Mouse (Mus musculus) gastrocnemius, adult 2 months (tissue): Measurements from ENCODE around the gene Olfr982. TPM values are rescaled to one million over a fixed set of nuclear protein-coding genes. Genes with fewer than 3 reads are reported as not detected.
A peak's percentile ranks its signal among the peaks of the same experiment; 100 is the strongest.

Source experiments
- DNase-seq: peaks from one replicate; pipeline ENCODE4 v3.0.0; 2022
- H3K27ac ChIP-seq: fragments of 200-600 bp; 2 replicates; pipeline ENCODE4 v1.8.1; 2022; ENCODE audit warnings: mild to moderate bottlenecking
- H3K4me3 ChIP-seq: fragments of 200-600 bp; 2 replicates; pipeline ENCODE4 v1.8.1; 2022; ENCODE audit warnings: mild to moderate bottlenecking, moderate library complexity
- CTCF ChIP-seq: fragments of 200-600 bp; IDR thresholded peaks from 2 replicates; pipeline ENCODE4 v1.8.1; 2022; ENCODE audit warnings: antibody characterized with exemption, mild to moderate bottlenecking, moderate library complexity
- intact Hi-C: fragments of 180-260 bp; cut with DNase I; formaldehyde crosslinking; loops from one replicate; pipeline ENCODE4 v1.15.1; 2025
- long read RNA-seq, 2 experiments: library from polyadenylated mRNA; stranded (forward); transcript quantifications; one replicate each; pipeline ENCODE4 v2.0.0; 2021
- total RNA-seq, 2 experiments: library from RNA; stranded (reverse); gene quantifications; 2 replicates each; pipeline ENCODE4 v1.2.3; 2021

Olfr982 gene
- not detected for total RNA-seq
- long read RNA-seq, experiment 1, result 0 reads
- long read RNA-seq, experiment 2, result 0 reads

DNA sequence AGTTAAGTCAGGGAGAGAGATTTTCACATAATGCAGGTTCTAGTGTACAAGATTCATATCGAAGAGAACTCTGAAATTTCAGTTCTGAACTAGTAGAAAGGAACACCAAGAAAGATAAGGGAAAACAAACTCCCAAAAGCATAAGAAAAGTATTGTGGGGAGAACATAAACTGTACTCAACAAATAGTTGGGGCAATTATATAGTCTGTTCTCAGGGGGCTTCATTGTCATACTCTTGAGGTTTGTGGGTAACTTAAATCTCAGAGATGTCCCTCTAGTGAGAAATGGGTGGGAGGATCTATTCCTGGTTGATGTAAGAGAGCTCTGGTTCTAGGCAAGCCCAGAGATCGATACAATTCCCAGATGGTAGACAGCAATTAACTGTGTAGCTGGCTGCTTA, at the start of gene Olfr982:
Gene Olfr982, plus strand, starts transcription at position 301 of the 400 bp plus-strand sequence.
- TF ChIP-seq CTCF, result no peak

GRCm38 (mm10) chr9:40050138-40050537, 23.5 kb upstream of the Olfr982 start:
- DNase-seq, result no peak
- Histone ChIP-seq H3K27ac (no peak overlapping the region), H3K4me3 (no peak overlapping the region)
- intact Hi-C loops, result no loop called here
- no peak for TF ChIP-seq CTCF

More for the DNA sequence above, at the start of gene Olfr982:
- DNase-seq, result no peak
- Histone ChIP-seq H3K4me3 (no peak within 1 kb of the TSS), H3K27ac (no peak within 1 kb of the TSS)
- intact Hi-C loops, result no loop called here

GRCm38 (mm10) chr9:40093495-40093894, 19.9 kb downstream of the Olfr982 start, which contains the start of gene Olfr983:
Olfr983 (minus strand) TSS chr9:40093595.
- TF ChIP-seq CTCF, result no peak

GRCm38 (mm10) chr9:40094769-40095168, 21.1 kb downstream of the Olfr982 start:
- intact Hi-C loops, result no loop called here
- DNase-seq, result no peak
- Histone ChIP-seq H3K27ac (no peak overlapping the region), H3K4me3 (no peak overlapping the region)
- no peak for TF ChIP-seq CTCF

More at GRCm38 (mm10) chr9:40093495-40093894, 19.9 kb downstream of the Olfr982 start, which contains the start of gene Olfr983:
- intact Hi-C loops, result no loop called here
- no peak within 1 kb of the TSS for H3K4me3 ChIP-seq
- DNase-seq, result no peak
- H3K27ac ChIP-seq, result no peak within 1 kb of the TSS

- Histone ChIP-seq H3K4me3 (no peak within 1 kb of the TSS), H3K27ac (no peak within 1 kb of the TSS)
- intact Hi-C loops, result no loop called here
- no peak for TF ChIP-seq CTCF
- DNase-seq, result no peak
These were observed 40.5 kb downstream of the Olfr982 start, which contains the start of gene Olfr984 for GRCm38 (mm10) chr9:40114106-40114505. Olfr984 (minus strand) TSS chr9:40114206.

DNA sequence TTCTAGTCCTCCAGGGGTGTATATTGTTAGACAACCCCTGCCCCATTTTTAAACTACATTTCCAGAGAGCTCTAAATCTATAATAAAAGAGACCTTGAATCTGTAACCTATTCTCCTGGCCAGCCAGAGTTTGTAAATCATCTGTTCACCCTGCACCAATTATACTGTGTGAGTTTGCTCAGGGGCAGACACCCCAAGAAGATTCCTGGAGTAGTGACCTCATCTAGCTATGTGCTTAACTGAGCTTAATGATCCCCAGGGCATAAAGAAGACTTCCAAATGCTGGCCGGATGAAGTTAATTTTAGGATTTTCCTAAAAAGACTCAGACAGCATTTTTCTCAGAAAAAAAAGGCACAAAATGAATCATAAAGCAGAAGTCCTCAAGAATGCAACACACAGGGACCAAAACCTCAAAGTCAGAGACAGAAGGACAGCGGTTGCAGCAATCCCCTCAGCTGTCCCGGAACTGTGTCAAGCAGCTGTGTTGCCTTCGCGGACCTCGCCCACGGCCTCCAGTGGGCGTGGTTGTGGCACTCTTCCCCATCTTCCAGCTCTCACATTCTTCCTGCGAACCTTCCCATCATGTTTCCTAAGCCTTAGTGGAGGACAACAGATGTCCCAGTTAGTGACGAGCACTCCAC, 43.1 kb downstream of the Olfr982 start:
- DNase-seq, result peak; percentile 76
- intact Hi-C loops, result no loop called here
- Histone ChIP-seq H3K27ac (peak overlapping the region; percentile 44; the same call in 1 of the 2 replicates), H3K4me3 (peak overlapping the region; percentile 48)
- no peak for TF ChIP-seq CTCF

- H3K27ac ChIP-seq, result peak overlapping the region; percentile 44; the same call in 1 of the 2 replicates
- intact Hi-C loops, result no loop called here
- TF ChIP-seq CTCF, result no peak
- no peak for DNase-seq
- H3K4me3 ChIP-seq, result peak overlapping the region; percentile 48
These were observed 43.6 kb downstream of the Olfr982 start for GRCm38 (mm10) chr9:40117287-40117659.

Other genes starting within 250 kb of the Olfr982 start
- gene Olfr971, start 237.0 kb upstream of the Olfr982 start, total RNA-seq, result not detected
- not detected for gene Olfr972, start 207.4 kb upstream of the Olfr982 start, total RNA-seq
- gene Olfr229, start 166.5 kb upstream of the Olfr982 start, total RNA-seq, result not detected
- gene Olfr974, start 136.3 kb upstream of the Olfr982 start, total RNA-seq, result not detected
- not detected for gene Olfr975, start 121.8 kb upstream of the Olfr982 start, total RNA-seq
- gene Olfr976, start 112.7 kb upstream of the Olfr982 start, total RNA-seq, result not detected
- not detected for gene Olfr978, start 81.7 kb upstream of the Olfr982 start, total RNA-seq
- not detected for gene Olfr979, start 70.4 kb upstream of the Olfr982 start, total RNA-seq
- gene Olfr980, start 64.2 kb upstream of the Olfr982 start, total RNA-seq, result not detected
- gene Olfr981, start 52.4 kb upstream of the Olfr982 start, total RNA-seq, result not detected
- not detected for gene Olfr983, start 19.8 kb downstream of the Olfr982 start, total RNA-seq
- not detected for gene Olfr984, start 40.4 kb downstream of the Olfr982 start, total RNA-seq
- gene Olfr985, start 56.4 kb downstream of the Olfr982 start, total RNA-seq, result not detected
- gene Tmem225, start 74.3 kb downstream of the Olfr982 start, total RNA-seq, result not detected
- gene Olfr986, start 107.1 kb downstream of the Olfr982 start, total RNA-seq, result not detected
- gene Zfp202, start 118.5 kb downstream of the Olfr982 start, total RNA-seq, result 1 to 10 TPM; 1.4 to 1.8 TPM
- gene Scn3b, start 195.4 kb downstream of the Olfr982 start, total RNA-seq, result 1 to 10 TPM in 1 of 2 experiments, under 1 TPM in 1; 0.64 to 2.4 TPM